Mouse (Mus musculus): ENCODE results near the gene Kctd5.

DNA sequence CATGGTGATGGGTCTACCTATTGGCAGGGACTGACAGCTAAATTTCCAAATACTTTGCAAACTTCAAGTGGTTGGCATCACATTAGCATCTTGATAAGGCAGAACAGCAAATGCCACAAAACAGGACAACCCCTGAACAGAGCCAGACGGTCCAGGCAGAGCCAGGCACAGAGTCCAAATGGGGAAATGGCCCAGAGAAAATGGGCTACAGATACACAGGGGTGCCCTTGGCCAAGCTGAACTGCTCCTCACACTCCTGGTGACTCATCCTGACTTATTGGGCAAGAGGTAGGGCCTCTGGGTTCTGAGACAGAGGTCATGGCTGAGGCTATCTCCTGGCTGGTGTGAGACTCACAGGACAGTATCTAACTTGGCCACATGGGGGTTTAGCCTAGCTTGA, 65.9 kb downstream of the Kctd5 start:
- no peak for TF ChIP-seq TAL1 (IDR thresholded peaks at IDR 0.05; ENCODE audit: low read length)
- TF ChIP-seq GATA1 (IDR thresholded peaks at IDR 0.05; ENCODE audit: low read length), result no peak
